Mouse (Mus musculus): ENCODE data around the gene Sept8.

DNA sequence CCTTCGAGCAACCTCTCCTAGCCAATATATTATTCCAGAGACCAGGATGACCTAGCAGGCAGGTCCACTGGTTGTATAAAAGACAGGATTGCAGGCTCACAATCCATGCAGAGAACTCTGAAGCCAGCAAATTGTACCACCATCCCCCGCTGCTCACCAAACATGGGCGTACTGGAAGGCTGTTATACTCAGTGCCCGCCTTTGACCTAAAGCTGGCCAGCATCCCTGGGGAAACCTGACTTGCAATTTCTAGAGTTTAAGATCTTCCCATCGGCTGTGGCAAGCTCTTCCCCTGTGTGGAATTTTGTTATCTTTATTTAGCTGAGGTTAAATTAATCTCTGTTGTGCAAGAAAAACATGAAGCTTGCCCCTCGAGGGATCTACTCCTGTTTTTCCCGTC, 24.0 kb downstream of the Sept8 start:
- TF ChIP-seq CTCF (IDR thresholded peaks at IDR 0.05), result no peak
- TF ChIP-seq EP300 (IDR thresholded peaks at IDR 0.05; ENCODE audit: insufficient read depth, low read depth, low read length), result no peak
